Mouse (Mus musculus) ovary, adult 10 weeks (tissue): ENCODE results near the gene Fbxw5. TPM values are rescaled to one million over a fixed set of nuclear protein-coding genes. Genes with fewer than 3 reads are reported as not detected.

ENCODE experiments used
- polyA plus RNA-seq: library from polyadenylated mRNA; stranded (reverse); fragments of 350-450 nt; fragmentation: Illumina TruSeq; extraction: RNeasy Lipid Tissue Mini Kit (QIAGEN cat#74804); gene quantifications from one replicate; pipeline ENCODE4 v1.2.3, GENCODE M21; 2014

Fbxw5 gene
- polyA plus RNA-seq = 0.37 TPM

GRCm38 (mm10) chr2:25500576-25501405 is at the start of gene Fbxw5:
Fbxw5 (plus strand) TSS chr2:25500750.

GRCm38 (mm10) chr2:25456205-25456953 is 44.2 kb upstream of the Fbxw5 start, which contains the start of gene Clic3:
Clic3 (plus strand) TSS chr2:25456838.

GRCm38 (mm10) chr2:25460551-25461309 is 39.8 kb upstream of the Fbxw5 start, which contains the start of gene Paxx:
Paxx (minus strand) TSS chr2:25461094.

GRCm38 (mm10) chr2:25469969-25470368 is 30.6 kb upstream of the Fbxw5 start, which contains the start of gene Ptgds:
Ptgds (minus strand) TSS chr2:25470046.

GRCm38 (mm10) chr2:25493476-25493961 is 7.0 kb upstream of the Fbxw5 start, which contains the start of gene Lcn12:
Lcn12 (minus strand) TSS chr2:25493911.

GRCm38 (mm10) chr2:25501593-25502486 is 1.3 kb downstream of the Fbxw5 start, which contains the start of gene C8g:
C8g (minus strand) TSS chr2:25501719.

GRCm38 (mm10) chr2:25546811-25547491 is 46.4 kb downstream of the Fbxw5 start, which contains the start of gene Traf2:
Traf2 (minus strand) TSS chr2:25546940.

Other genes starting within 250 kb of the Fbxw5 start
- not detected for gene Tmem203, start 245.3 kb upstream of the Fbxw5 start, polyA plus RNA-seq
- gene Tprn, start 238.1 kb upstream of the Fbxw5 start, polyA plus RNA-seq = 0.31 TPM
- 0.80 TPM for gene Ssna1, start 228.3 kb upstream of the Fbxw5 start, polyA plus RNA-seq
- gene Anapc2, start 228.3 kb upstream of the Fbxw5 start, polyA plus RNA-seq = 7.8 TPM
- gene Tmem210, start 212.6 kb upstream of the Fbxw5 start, polyA plus RNA-seq = not detected
- gene Lrrc26, start 210.8 kb upstream of the Fbxw5 start, polyA plus RNA-seq = not detected
- not detected for gene Grin1, start 181.6 kb upstream of the Fbxw5 start, polyA plus RNA-seq
- 19.7 TPM for gene Man1b1, start 168.4 kb upstream of the Fbxw5 start, polyA plus RNA-seq
- 6.6 TPM for gene Dpp7, start 144.4 kb upstream of the Fbxw5 start, polyA plus RNA-seq
- gene Uap1l1, start 135.1 kb upstream of the Fbxw5 start, polyA plus RNA-seq = 0.60 TPM
- gene Sapcd2, start 128.4 kb upstream of the Fbxw5 start, polyA plus RNA-seq = 0.17 TPM
- 0.34 TPM for gene Entpd2, start 104.9 kb upstream of the Fbxw5 start, polyA plus RNA-seq
- gene Npdc1, start 101.4 kb upstream of the Fbxw5 start, polyA plus RNA-seq = 15.0 TPM
- gene Fut7, start 77.5 kb upstream of the Fbxw5 start, polyA plus RNA-seq = not detected
- gene Abca2, start 72.0 kb upstream of the Fbxw5 start, polyA plus RNA-seq = 0.77 TPM
- gene Clic3, start 43.9 kb upstream of the Fbxw5 start, polyA plus RNA-seq = not detected
- gene Paxx, start 39.7 kb upstream of the Fbxw5 start, polyA plus RNA-seq = 2.4 TPM
- gene Ptgds, start 30.7 kb upstream of the Fbxw5 start, polyA plus RNA-seq = not detected
- not detected for gene Lcn12, start 6.8 kb upstream of the Fbxw5 start, polyA plus RNA-seq
- gene C8g, start 969 bp downstream of the Fbxw5 start, polyA plus RNA-seq = not detected
- gene Traf2, start 46.2 kb downstream of the Fbxw5 start, polyA plus RNA-seq = 0.66 TPM
- 2.4 TPM for gene Edf1, start 57.1 kb downstream of the Fbxw5 start, polyA plus RNA-seq
- not detected for gene Mamdc4, start 74.1 kb downstream of the Fbxw5 start, polyA plus RNA-seq
- 1.1 TPM for gene Phpt1, start 74.5 kb downstream of the Fbxw5 start, polyA plus RNA-seq
- gene Ajm1, start 81.0 kb downstream of the Fbxw5 start, polyA plus RNA-seq = not detected
- gene Rabl6, start 107.8 kb downstream of the Fbxw5 start, polyA plus RNA-seq = 65.4 TPM
- gene Ccdc183, start 116.9 kb downstream of the Fbxw5 start, polyA plus RNA-seq = not detected
- 1.2 TPM for gene Tmem141, start 121.3 kb downstream of the Fbxw5 start, polyA plus RNA-seq
- 0.66 TPM for gene Fcna, start 127.3 kb downstream of the Fbxw5 start, polyA plus RNA-seq
- not detected for gene Lcn8, start 152.4 kb downstream of the Fbxw5 start, polyA plus RNA-seq
- not detected for gene Lcn5, start 157.2 kb downstream of the Fbxw5 start, polyA plus RNA-seq
- gene Lcn6, start 176.0 kb downstream of the Fbxw5 start, polyA plus RNA-seq = not detected
- gene Lcn10, start 182.0 kb downstream of the Fbxw5 start, polyA plus RNA-seq = not detected
- gene Obp2a, start 199.3 kb downstream of the Fbxw5 start, polyA plus RNA-seq = not detected
- gene Bmyc, start 206.0 kb downstream of the Fbxw5 start, polyA plus RNA-seq = 17.9 TPM
- gene Obp2b, start 236.3 kb downstream of the Fbxw5 start, polyA plus RNA-seq = not detected